Mouse (Mus musculus) urinary bladder, postnatal 36 days (tissue): Measurements from ENCODE around the gene Rnf2.

Source experiments
- DNase-seq, 2 experiments: peaks; one replicate each; pipeline ENCODE4 v3.0.0; 2022; ENCODE audit warnings: low spot score in 2 of 2, mixed read lengths in 1 of 2

Rnf2 gene

GRCm38 (mm10) chr1:151500531-151501361, at the start of gene Rnf2:
Gene Rnf2, minus strand, starts transcription at chr1:151500955.
- peak; percentile 89 to 91 for DNase-seq

DNA sequence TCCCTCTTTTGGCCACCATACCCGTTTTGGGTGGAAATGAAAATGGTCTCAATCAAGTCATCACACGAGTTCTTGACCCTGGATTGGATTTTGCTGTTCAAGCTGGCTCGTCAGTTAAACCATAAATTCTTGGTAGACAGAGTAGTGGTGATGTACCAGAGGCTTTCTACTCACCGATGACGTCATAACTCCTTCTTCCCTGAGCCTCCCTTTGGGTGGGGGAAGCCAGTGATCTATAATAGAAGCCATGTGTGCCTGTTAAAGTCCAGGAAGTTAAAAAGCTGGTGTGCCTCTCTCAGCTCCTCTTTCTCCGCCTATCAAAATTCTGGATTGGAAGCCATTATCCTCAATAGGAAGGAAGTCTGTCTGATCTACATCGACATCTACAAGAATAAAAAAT, 49.0 kb upstream of the Rnf2 start:
- DNase-seq, result no peak

DNA sequence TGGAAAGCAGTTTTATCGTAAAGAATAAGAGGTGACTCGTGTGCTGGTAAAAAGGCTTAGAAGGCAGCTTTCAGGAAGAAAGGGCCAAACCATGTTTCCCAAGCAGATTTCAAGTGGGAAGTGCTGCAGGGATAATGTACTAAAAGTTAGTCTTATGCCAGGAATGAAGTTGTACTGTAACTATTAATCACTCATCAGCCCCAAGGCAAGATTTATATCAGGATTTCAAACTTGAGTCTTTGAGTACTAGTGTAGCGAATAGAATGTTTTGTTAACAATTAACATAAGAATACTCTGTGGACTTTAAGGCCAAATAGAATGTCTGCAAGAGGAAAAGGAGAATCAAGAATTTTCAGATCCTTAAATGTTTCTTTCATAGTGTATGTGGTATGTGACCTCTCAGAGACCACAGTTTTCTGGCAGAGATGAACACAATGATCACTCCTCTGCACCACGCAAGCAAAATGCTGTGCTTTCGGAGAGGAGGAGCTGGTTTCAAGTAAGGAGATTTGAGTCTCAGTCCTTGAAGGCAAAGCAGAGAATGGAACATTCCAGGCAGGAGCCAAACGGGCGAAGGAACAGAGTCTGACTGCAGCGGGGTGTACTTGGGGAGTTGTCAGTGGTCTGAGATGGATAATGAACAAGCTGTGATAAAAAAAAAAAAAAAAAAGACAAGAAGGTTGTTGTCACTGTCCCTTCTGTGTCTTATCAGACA, 48.3 kb upstream of the Rnf2 start:
- no peak for DNase-seq

- DNase-seq, result no peak
These were observed 44.8 kb upstream of the Rnf2 start for GRCm38 (mm10) chr1:151545571-151545970.

DNA sequence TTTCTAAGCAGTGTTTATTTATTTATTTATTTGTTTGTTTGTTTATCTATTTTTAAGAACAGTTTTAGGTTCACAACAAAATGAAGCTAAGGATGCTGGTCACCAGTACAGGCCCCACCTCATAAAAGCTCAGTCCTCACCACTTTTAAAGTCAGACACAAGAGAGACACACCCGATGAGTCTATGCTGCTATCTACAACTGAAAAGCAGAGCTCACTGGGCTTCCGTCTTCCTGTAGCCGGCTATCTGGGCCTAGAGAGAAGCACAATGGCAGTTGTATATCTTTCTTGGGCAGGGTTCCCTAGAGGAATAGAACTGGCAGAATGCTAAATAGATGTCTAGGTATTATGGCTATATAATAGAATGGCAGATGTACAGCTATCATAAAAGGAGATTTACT, 43.8 kb upstream of the Rnf2 start:
- DNase-seq, result no peak

DNA sequence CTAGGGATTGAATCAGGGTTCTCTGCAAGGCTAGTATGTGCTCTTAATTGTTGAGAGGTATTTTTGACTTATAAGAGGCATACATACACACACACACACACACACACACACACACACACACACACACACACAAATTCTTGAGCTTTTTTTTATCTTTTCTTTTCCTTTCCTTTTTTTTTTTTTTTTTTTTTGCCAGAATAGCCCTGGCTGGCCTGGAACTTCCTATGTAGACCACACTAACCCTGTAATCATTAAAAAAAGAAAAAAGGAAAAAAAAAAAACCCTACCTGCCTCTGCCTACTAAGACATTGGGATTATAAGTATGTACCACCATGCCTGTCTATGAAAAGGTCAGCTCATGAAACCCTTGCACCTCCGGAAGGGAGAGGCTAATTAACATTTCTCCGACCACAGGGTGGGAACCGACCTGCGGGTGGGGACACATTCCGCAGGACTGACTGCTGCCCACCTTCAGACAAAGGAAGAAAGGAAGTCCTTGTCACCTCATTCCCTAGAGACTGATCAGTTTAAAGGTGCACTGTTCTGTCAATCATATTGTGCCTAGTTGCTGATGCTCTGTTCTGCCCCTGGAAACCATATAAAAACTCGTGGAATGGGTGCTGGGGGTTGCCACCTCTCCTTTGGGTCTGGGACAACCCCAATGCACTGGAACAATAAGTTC, 43.2 kb upstream of the Rnf2 start:
- DNase-seq, result no peak

DNA sequence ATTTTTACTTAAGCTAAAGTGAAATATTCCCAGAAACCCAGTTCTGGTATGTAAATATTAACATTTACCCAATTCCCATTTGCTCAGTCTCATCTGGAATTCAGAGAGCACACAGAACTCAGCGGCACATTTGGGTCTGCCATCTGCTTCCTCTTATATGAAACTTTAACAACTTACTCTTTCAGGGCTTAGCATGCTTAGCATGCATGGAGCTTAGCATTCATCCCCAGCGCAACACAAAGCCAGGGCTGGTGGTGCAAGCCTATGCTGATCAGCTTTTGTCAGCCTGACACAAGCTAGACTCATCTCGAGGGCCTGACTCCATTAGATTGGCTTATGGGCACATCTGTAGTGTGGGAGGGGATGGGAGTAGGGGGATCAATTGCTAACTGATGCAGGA, 25.9 kb upstream of the Rnf2 start:
- DNase-seq, result no peak

DNA sequence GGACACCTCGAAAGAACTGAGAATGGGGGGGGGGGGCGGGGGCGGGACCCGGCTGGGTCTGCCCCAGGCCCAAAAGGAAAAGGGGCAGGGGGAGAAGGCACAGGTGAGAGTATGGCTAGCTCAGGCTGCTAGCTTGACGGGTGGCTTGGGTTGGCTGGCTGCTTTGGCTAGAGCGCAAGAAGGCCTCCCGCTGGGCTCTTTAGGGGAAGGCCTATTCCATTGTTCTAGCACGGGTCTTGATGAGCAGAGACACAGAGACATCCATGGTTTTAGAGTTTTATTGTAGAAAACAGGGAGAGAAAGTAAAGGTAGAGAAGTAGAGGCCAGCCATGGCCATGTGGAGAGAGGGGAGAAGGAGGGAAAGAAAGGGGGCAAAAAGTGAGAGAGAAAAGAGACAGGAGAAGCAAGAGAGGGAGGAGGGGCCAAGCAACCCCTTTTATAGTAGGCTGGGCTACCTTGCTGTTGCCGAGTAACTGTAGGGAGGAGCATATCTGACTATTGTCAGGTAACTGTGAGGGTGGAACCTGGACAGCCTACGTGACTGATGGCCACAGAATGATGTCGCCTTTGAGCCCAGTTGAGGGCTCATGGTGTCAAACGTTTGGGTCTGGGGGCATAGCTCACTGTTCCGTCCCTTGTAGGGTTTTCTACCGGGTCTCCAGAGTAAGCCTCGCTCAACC, 17.0 kb upstream of the Rnf2 start:
- DNase-seq, result no peak

- no peak for DNase-seq
These were observed 16.1 kb upstream of the Rnf2 start for GRCm38 (mm10) chr1:151516871-151517270.

DNA sequence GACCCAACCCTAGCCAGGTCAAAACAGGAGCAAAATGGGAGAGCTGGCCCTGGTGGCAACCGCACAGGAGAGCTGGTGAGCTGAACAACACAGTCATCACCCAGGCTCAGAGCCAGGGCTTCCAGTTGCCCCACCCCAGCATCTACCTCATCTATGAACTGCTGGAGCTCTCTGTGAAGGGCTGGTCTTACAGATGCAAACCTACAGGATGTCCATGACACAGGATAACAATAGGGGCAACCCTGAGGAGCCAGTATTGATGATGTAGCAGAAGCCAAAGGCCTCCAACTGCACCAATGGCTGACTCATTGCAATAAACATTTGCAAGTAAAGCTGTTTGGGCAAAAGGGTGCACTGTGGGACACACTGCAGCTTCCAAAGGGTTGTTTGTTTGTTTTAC, 15.0 kb upstream of the Rnf2 start:
- DNase-seq, result no peak

GRCm38 (mm10) chr1:151514119-151514518, 13.4 kb upstream of the Rnf2 start:
- no peak for DNase-seq

DNA sequence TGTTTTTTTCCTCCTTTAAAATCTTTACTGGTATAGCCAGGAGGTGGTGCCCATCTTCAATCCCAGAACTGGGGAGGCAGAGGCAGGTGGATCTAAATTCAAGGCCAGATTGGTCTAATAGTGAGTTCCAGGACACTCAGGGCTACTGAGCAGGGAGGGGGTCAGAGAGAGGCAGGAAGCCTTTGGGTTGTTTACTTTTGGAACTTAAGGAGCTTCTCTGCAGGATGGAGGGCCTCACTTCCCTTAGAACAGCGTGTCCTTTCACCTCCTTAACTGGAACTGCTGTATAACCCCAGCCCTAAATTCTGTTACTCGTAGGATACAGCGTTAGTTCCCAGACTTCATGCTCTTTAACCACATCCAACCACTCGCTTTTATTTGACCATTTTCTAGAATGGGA, 10.1 kb upstream of the Rnf2 start:
- DNase-seq, result no peak

DNA sequence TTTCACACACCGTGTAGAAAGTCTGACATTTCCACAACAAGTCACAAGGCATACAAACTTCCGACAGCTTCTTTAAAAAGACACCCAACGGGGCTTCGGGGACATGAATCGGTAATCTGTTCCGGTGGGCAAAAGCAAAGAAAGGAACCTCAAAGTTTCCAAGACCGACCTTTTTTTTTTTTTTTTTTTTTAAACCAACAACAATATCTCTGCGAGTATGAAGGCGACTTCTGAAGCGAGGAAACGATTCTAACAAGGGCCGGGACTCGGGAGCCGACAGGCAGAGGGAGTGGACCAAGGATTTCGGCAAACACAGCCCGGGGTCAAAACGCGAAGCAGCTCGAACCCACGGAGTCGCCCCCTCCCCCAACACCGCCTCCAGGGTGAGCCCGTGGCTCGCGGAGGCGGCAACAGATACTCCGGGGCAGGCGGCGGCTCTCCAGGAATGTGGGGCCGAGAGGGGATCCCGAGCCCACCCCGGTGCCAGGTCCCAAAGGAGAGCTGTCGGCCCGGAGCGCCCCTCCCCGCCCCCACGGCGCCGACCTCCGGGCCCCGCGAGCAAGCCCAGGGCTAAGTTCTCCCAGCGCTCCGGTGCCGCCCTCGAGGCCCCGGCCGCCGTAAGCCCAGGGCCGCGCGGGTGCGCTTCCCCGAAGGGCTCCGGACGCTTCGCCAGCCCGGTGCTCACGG, 797 bp downstream of the Rnf2 start:
- peak; percentile 46 to 49 for DNase-seq

DNA sequence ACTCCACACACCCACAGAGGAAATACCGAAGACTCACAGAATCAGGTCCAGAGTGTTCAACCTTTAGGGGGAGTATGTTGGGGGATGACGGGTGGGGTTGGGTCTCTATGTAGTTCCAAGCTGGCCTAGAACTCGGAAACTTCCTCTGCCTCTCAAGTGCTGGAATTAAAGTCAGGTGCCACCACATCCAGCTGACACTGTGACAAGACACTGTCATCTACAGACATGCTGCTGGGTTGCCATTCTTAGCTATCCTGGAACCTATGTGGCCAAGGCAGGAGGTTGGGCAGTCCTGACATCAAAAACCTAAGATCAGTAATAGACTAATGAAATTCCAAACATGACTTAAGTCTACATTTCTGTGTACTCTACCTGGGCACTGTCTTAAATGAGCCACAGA, 2.4 kb downstream of the Rnf2 start:
- DNase-seq, result no peak

DNA sequence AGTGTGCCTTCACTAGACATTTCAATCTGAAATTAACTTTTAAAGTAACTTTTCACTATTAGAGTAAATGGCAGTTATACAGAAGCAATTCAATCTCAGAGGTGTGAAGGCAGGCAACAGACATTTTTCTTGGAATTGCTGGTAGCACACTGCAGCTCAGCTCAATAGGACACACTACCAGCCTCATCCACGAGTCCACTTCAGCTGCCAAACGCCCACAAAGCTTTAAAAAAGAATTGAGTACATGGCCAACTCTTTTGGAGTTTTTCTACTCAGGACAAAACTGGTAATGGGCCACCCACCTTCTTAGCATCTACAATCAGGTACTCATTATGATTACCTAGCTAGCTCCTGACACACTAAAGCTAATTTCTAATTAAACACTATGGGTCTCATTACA, 2.8 kb downstream of the Rnf2 start:
- no peak for DNase-seq

DNA sequence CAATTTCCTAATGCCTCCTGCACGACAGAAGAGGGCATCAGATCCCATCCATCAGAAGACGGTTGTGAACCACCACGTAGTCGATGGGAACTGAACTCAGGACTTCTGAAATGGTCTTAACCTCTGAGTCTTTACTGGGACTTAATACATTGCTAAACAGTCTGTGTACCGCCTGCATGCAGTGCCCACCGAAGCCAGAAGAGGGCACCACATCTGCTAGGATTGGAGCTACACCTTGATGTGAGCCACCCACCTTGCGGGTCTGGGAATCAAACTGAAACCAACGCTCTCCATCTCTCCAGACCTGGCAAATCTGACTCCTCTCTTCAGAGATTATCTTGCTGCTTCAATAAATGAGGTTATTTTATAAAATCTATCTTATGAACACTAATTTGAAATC, 3.7 kb downstream of the Rnf2 start:
- DNase-seq, result no peak

DNA sequence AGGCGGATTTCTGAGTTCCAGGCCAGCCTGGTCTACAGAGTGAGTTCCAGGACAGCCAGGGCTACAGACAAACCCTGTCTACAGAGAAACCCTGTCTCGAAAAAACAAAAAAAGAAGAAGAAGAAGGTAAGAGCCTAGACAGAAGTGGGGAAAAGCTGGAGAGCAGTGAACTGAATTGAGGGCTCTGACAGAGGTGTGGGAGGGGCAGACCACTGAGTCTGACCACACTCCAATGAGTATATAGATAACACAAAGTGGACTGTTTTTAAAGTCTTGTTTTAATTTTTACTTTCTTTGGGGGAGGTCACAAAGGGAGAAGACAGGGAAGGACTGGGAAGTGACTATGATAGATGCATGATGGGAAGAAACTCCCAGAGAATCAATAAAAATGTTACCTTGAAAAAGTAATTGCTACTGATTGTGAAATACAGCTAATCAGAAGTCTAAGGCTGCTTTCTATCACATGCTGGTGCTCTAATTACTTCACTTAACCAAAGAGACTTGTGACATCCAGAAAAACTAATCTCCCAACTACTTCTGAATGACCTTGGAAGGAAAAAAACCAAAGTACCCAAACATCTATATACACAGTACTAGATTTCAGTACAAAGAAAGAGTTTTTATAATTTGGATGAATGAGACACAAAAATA, 5.0 kb downstream of the Rnf2 start:
- no peak for DNase-seq

DNA sequence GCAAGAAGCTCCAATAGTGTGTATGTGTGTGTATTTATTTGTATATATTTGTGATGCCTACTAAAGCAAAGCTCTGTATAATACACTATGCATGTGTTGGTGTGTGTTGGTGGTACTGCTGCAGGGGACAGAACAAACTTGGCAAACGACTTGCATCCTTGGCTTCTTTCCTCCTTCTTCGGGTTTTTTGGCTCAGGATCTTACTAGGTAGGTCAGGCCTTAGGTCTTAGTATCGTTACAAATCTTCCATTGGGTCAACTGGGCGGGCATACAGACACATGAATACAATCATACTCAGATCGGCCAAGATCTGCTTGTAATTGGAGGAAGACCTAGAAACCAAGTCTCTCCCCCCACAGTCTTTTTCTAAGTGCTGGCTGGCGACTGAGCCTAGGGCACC, 6.0 kb downstream of the Rnf2 start:
- DNase-seq, result no peak

GRCm38 (mm10) chr1:151493826-151494225, 6.9 kb downstream of the Rnf2 start:
- DNase-seq, result no peak

DNA sequence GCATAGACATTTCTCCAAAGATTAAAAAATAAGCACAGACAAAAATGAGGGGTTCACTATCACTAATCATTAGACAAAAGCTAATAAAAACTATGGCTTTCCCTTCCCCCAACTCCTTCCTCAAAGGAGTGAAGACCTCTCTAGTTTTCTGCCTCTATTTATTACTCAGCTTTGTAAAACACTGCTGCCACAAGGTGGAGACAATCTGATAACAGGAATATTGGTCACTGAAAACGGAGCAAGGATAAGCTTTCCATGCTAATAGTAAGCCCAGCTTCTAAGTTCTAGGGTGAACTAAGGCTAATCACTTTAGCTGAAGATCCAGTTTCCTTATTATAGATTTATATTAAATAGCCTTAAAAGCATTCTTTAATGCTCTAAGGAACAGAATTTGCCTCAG, 8.3 kb downstream of the Rnf2 start:
- DNase-seq, result no peak

GRCm38 (mm10) chr1:151489806-151490205, 10.9 kb downstream of the Rnf2 start:
- no peak for DNase-seq
